Mouse (Mus musculus) frontal cortex, postnatal 36 days (tissue): ENCODE measurements around the gene Magea8.
"Not testable (repeated sequence)": the region's sequence is repeated elsewhere in the genome, so short reads cannot be mapped to it uniquely, and the experiment has no call there.

Experiments
- DNase-seq, 2 experiments: peaks; one replicate each; pipeline ENCODE4 v3.0.0; 2022; ENCODE audit warnings: low spot score in 2 of 2

The Magea8 gene

GRCm38 (mm10) chrX:154995750-154996149, at the start of gene Magea8:
Gene Magea8, minus strand, starts transcription at chrX:154995850.
- not testable (repeated sequence) for DNase-seq

- not testable (repeated sequence) for DNase-seq
Observed at GRCm38 (mm10) chrX:154949405-154949804, 46.2 kb downstream of the Magea8 start, which contains the start of gene Magea3. Gene Magea3, minus strand, starts transcription at chrX:154949505.

GRCm38 (mm10) chrX:154935887-154936286, 59.8 kb downstream of the Magea8 start, which contains the start of gene Magea6:
Gene Magea6, minus strand, starts transcription at chrX:154935987.
- not testable (repeated sequence) for DNase-seq
